Mouse (Mus musculus) C2C12 (cell line): Measurements from ENCODE around the gene Plcb4. TPM values are rescaled to one million over a fixed set of nuclear protein-coding genes. Genes with fewer than 3 reads are reported as not detected.

Source experiments
- H3K27me3 ChIP-seq: one replicate; pipeline ENCODE4 v1.6.1; 2011; ENCODE audit not compliant: control insufficient read depth, insufficient read depth, insufficient read length
- H3K36me3 ChIP-seq: one replicate; pipeline ENCODE4 v1.6.1; 2011; ENCODE audit not compliant: control insufficient read depth, insufficient read depth
- H3K4me3 ChIP-seq: one replicate; pipeline ENCODE4 v1.5.1; 2011; ENCODE audit warnings: mild to moderate bottlenecking, control low read depth; ENCODE audit not compliant: poor library complexity, insufficient read depth, severe bottlenecking
- H3K79me2 ChIP-seq: one replicate; pipeline ENCODE4 v1.6.1; 2011; ENCODE audit not compliant: control insufficient read depth, insufficient read depth
- H3K79me3 ChIP-seq: one replicate; pipeline ENCODE4 v1.6.1; 2011; ENCODE audit warnings: low read depth, control low read depth
- H3ac ChIP-seq: one replicate; pipeline ENCODE3; 2011; ENCODE audit warnings: low read depth; ENCODE audit not compliant: control insufficient read depth, insufficient read length
- CEBPB ChIP-seq: IDR thresholded peaks from one replicate; pipeline ENCODE4 v1.6.1; 2011; ENCODE audit warnings: low read depth, mild to moderate bottlenecking, control low read depth, moderate library complexity
- CTCF ChIP-seq: IDR thresholded peaks from one replicate; pipeline ENCODE4 v1.5.1; 2011; ENCODE audit not compliant: control insufficient read depth, insufficient read depth, insufficient read length
- FOSL1 ChIP-seq: IDR thresholded peaks from one replicate; pipeline ENCODE4 v1.8.0; 2011; ENCODE audit warnings: mild to moderate bottlenecking, low read length; ENCODE audit not compliant: poor library complexity, insufficient read depth, severe bottlenecking
- MAX ChIP-seq: IDR thresholded peaks from one replicate; pipeline ENCODE4 v1.6.1; 2011; ENCODE audit warnings: mild to moderate bottlenecking, control low read depth
- MYOD1 ChIP-seq: IDR thresholded peaks from one replicate; pipeline ENCODE4 v1.6.1; 2011; ENCODE audit warnings: low read depth; ENCODE audit not compliant: control insufficient read depth, insufficient read length
- MYOG ChIP-seq: IDR thresholded peaks from one replicate; pipeline ENCODE4 v1.6.1; 2011; ENCODE audit not compliant: control insufficient read depth, insufficient read length; ENCODE audit errors: extremely low read depth
- USF1 ChIP-seq: IDR thresholded peaks from one replicate; pipeline ENCODE4 v1.6.1; 2011; ENCODE audit warnings: low read depth, mild to moderate bottlenecking, control low read depth, moderate library complexity
- polyA plus RNA-seq: library from polyadenylated mRNA; unstranded; fragments of >200 nt; fragmentation: generic; extraction: Trizol; gene quantifications from one replicate; pipeline ENCODE4 v1.2.1, GENCODE M21; 2012; ENCODE audit warnings: missing spikeins

The Plcb4 gene
- polyA plus RNA-seq, 1 experiment, result 3.0 TPM

DNA sequence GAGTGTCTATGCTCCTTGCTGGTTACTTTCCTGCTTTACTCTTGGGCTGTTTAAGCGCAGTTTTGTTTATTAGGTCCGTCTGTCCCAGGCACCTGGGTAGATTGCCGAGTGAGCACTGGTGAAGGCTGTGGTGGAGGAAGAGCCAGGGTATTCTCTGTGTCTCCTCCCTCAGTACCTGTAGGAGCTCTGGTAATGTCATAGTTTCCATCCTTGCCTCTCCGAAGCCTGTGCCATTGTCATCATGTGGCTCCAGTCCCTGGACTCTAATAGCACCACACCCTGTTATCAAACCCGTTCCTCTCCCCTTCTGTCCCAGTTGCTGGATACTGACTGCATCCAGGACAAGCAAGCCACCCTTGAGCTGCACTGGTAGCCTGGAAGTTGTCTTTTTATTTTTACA lies 89.6 kb downstream of the Plcb4 start:
- no peak for TF ChIP-seq MYOG
- TF ChIP-seq MYOD1, result no peak
- no peak for TF ChIP-seq FOSL1
- no peak for TF ChIP-seq USF1
- TF ChIP-seq CTCF, result no peak
- no peak for TF ChIP-seq MAX
- no peak for TF ChIP-seq CEBPB
- H3K27me3 ChIP-seq, result no peaks in the 10 kb centered on the region
- no peak overlapping the region for H3ac ChIP-seq
- H3K79me3 ChIP-seq, result no peaks in the 10 kb centered on the region
- no peak overlapping the region for H3K4me3 ChIP-seq
- H3K36me3 ChIP-seq, result no peaks in the 10 kb centered on the region
- no peaks in the 10 kb centered on the region for H3K79me2 ChIP-seq

DNA sequence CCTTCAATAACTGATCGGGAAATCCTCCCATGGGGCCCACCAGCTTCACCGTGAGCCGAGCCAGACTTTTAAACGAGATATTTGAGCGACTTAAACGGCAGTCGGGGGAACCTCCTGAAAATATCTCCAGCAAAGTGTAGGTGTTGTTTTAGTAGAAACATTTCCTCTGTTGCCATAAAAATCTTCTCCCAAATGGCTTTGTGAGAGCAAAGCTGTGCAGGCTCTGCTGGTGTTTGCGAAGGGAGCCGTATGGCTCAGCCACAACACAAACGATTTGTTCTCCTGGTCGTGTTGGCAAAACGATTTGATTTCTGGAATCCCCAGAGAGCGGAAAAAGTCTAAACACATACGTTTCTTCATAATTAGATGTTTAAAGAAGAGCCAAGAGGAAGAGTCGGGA lies 90.8 kb downstream of the Plcb4 start:
- Histone ChIP-seq H3K27me3 (no peaks in the 10 kb centered on the region), H3K79me2 (no peaks in the 10 kb centered on the region), H3K79me3 (no peaks in the 10 kb centered on the region), H3ac (no peak overlapping the region), H3K4me3 (no peak overlapping the region), H3K36me3 (no peaks in the 10 kb centered on the region)
- TF ChIP-seq USF1, result no peak

DNA sequence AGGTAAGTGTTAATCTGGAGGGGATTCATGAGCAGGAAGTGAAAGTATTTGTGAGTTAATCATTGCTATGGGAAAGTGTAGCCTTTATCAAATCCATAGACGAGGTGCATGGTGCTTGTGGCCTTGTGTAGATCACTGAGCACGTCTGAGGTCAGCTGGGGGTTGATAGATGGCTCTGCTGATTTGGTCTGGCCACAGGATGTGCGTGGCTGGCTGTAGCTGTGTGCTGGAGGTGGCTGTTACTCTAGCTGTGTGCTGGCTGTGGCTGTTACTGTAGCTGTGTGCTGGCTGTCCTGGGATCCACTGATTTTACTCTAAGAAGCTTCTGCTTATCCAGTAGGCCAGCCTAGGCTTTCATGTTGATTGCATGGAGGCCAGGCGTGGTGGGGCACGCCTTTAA lies 91.9 kb downstream of the Plcb4 start:
- Histone ChIP-seq H3K27me3 (no peaks in the 10 kb centered on the region), H3K79me2 (no peaks in the 10 kb centered on the region), H3ac (no peak overlapping the region), H3K79me3 (no peaks in the 10 kb centered on the region), H3K4me3 (no peak overlapping the region), H3K36me3 (no peaks in the 10 kb centered on the region)
- TF ChIP-seq MAX, result no peak
- TF ChIP-seq USF1, result no peak
- TF ChIP-seq MYOG, result no peak
- no peak for TF ChIP-seq CTCF
- TF ChIP-seq CEBPB, result no peak
- no peak for TF ChIP-seq MYOD1
- no peak for TF ChIP-seq FOSL1

DNA sequence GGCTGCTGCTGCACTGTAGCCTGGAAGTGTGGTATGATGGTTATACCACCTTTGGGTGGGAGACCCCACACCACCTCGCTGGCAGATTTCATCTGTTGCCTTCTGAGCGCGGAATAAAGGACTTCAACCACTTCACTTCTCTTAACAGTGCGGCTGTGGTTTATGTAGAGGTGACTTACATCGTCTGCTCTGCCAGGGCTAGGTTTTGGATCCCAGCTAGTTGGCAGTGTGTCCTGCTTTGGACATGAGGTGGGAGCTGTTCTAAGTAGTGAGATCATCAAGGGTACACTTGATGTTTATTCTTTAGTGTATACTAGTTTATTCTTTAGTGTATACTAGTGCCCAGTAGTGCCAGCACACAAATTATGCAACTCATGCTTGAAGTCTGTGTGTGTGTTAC lies 97.0 kb downstream of the Plcb4 start:
- Histone ChIP-seq H3K4me3 (no peak overlapping the region), H3K36me3 (no peaks in the 10 kb centered on the region), H3K27me3 (no peaks in the 10 kb centered on the region), H3K79me2 (no peaks in the 10 kb centered on the region), H3K79me3 (no peaks in the 10 kb centered on the region), H3ac (no peak overlapping the region)
- TF ChIP-seq MAX (no peak), MYOD1 (no peak), MYOG (no peak), USF1 (no peak), FOSL1 (no peak), CEBPB (no peak), CTCF (no peak)

DNA sequence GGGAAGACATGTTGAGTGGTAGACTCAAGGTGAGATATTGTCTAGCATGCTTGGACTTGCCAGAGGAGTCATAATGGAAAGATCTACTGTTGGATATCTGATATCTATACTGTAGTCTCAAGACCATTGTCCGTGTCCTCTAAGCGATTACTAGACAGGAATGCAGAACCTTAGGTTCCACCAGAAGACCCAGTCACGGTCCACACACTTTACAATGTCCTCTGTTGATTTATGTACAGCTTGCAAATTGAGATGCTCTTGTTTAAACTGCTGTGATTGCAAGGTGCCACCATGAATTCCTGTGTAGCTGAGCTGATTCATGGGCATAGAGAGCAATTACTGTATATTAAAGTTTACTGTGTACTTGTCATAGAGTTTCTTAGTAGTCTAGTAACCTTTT lies 98.7 kb downstream of the Plcb4 start:
- Histone ChIP-seq H3K79me2 (no peaks in the 10 kb centered on the region), H3K36me3 (no peaks in the 10 kb centered on the region), H3K79me3 (no peaks in the 10 kb centered on the region), H3K27me3 (no peaks in the 10 kb centered on the region), H3ac (no peak overlapping the region), H3K4me3 (no peak overlapping the region)
- TF ChIP-seq FOSL1 (no peak), MYOG (no peak), CTCF (no peak), MAX (no peak), USF1 (no peak), CEBPB (no peak), MYOD1 (no peak)

DNA sequence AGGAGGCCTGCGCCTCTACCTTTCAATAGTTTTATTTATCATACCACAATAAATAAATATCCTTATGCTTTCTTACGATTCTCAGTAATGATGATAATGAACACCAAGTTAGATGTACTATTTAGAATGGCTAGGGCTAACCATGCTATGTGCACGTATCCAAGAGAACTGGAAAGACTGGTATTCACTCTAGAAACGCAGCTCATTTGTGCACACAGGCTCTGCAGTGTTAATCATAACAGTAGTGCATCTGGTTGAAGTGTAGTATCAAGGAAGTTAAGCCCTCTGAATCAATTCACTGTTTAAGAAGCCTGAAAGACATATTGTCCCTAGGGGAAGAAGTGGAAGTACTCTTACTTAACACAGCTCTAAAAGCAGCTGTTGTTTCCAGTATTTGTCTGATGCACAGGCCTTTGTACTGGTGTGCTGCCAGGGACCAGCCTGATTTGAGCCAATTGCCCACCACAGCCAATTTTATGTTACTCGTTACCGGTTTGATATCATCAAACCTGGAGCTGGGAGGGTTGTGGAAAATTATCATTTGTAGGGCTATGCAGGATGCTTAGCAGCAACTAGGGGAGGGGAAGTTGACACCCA lies 100.8 kb downstream of the Plcb4 start:
- no peak overlapping the region for H3K4me3 ChIP-seq
- H3K36me3 ChIP-seq, result no peaks in the 10 kb centered on the region
- no peaks in the 10 kb centered on the region for H3K79me3 ChIP-seq
- no peaks in the 10 kb centered on the region for H3K79me2 ChIP-seq
- TF ChIP-seq MYOG (no peak), CEBPB (no peak), MYOD1 (no peak)
- H3ac ChIP-seq, result no peak overlapping the region
- H3K27me3 ChIP-seq, result no peaks in the 10 kb centered on the region
